Mouse (Mus musculus) kidney, adult 8-10 months (tissue): ENCODE results near the gene 9030025P20Rik.
"Not testable (repeated sequence)": the region's sequence is repeated elsewhere in the genome, so short reads cannot be mapped to it uniquely, and the experiment has no call there.

Experiments used
- DNase-seq, 2 experiments: peaks; one replicate each; pipeline ENCODE4 v3.0.0; 2022

Gene 9030025P20Rik

GRCm38 (mm10) chr17:14978362-14979038 lies at the start of gene 9030025P20Rik, which contains the start of gene Gm3417:
Gene 9030025P20Rik (plus strand): TSS chr17:14978468.
Gene Gm3417 (minus strand): TSS chr17:14978790.
- DNase-seq = not testable (repeated sequence)

- DNase-seq = no peak
Measured at GRCm38 (mm10) chr17:14928631-14929030, 49.6 kb upstream of the 9030025P20Rik start.

- no peak for DNase-seq
Measured at GRCm38 (mm10) chr17:14930697-14931096, 47.6 kb upstream of the 9030025P20Rik start.

DNA sequence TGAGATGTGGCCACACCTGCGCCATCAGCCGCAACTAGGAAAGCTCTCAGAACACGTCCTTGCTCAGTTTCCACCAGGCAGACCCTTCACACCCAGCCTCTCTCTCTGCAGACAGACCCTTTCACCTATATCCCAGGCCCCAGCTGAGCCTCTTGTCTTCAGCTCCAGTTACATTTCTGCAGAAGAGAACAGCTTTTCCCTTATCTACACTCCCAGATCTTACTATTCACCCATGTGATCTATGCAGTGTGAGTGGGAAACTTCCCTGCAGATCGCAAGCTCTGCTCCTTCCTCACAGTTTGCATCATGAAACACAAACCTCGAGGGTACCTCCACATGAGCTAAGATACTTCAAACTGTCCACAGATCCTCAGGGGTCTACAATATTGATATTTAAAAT lies 46.8 kb upstream of the 9030025P20Rik start:
- no peak for DNase-seq

DNA sequence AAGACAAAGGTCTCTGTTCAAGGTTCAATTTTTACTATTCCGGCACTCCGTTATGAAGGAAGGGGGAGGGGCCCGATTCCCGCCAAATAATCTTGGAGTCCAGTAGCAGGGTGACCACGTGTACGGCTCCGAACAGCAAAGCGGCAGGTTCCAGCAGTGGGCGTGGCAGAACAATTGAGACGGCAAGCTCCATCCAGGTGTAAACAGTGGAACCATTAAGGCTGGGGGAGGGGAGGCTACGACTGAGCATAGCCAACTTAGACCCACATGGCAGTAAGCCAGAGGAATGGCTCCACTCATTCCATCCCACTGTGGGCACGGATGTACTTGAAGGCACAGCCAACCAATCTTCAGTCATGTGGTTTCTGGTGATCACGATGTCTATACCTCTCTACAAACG lies 43.0 kb upstream of the 9030025P20Rik start:
- DNase-seq = not testable (repeated sequence)

DNA sequence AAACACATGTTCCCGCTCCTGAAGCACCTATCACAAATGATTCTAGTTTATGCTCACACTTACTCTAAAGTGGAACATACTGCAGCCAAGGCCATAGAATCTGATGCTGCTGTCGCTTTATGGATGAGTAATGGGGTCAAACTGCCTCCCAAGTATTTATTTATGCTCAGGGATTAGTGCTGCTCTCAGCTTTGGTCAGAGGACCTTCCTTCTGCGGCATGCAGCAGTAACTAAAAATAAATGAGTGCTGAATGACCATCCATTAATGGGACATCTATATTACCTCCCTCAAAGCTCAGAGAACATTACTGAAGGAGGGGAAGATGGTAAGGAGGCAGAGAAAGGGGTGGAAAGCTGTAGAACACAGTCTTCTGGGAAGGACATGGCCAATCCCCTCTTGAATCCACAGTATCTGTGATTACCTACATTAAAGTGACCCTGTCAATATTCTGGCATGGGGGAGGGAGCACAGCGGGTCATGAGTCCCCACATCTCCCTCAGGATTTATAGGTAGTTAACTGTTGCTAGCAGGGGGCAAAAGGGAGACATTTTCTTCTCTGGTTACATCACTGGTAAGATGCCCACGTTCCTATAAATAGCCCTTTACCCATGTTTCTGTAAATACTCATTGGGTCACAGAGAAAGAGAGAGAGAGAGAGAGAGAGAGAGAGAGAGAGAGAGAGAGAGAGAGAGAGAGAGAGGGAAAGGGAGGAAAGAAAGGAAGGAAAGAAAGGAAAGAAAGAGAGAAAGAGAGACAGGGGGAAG lies 42.2 kb upstream of the 9030025P20Rik start:
- DNase-seq = no peak

DNA sequence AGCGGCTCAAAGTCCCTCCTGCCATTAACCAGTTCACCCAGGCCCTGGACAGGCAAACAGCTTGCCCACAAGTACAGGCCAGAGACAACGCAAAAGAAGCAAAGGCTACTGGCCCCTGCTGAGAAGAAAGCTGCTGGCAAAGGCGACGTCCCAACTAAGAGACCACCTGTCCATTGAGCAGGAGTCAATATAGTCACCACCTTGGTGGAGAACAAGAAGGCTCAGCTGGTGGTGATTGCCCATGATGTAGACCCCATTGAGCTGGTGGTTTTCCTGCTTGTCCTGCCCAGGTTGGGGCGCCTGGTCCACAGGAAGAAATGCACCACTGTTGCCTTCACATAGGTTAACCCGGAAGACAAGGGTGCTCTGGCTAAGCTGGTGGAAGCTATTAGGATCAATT lies 36.1 kb upstream of the 9030025P20Rik start:
- DNase-seq = not testable (repeated sequence)

DNA sequence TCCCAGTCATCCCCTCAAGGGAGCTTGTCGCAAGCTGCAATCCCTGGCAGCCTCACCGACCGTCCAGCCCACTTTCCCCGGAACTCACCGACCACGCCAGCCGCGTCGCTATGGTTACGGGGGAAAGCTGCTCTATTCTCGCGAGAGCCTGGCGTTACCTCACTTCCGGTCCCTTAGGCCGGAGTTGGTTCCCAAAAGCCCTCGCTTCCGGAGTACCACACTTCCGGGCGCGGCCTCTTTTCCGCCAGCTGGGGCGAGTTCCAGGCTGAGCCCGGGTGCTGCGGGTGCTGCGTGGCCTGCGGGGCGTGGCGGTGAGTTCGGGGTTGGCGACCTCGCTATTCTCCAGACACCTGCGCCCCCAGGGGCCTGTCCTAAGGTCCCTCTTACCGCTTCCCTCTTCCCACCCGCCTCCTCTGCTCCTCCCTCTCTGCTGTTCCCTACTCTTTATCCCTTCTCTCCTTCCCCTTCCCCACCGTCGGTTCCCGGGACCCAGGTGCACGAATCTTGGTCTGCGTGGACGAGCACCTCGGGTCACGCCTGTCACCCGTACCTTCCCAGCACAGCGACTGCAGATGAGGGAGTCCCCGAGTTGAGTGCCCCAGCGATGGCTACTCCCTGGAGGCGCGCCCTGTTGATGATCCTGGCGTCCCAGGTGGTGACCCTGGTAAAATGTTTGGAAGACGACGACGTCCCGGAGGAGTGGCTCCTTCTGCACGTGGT lies 35.1 kb upstream of the 9030025P20Rik start, which contains the start of the genes Wdr27 and 1600012H06Rik:
TSS of gene Wdr27 (minus strand) at position 150 of the 720 bp plus-strand sequence.
TSS of gene 1600012H06Rik (plus strand) at position 176 of the 720 bp plus-strand sequence.
- peak; percentile 98 for DNase-seq

DNA sequence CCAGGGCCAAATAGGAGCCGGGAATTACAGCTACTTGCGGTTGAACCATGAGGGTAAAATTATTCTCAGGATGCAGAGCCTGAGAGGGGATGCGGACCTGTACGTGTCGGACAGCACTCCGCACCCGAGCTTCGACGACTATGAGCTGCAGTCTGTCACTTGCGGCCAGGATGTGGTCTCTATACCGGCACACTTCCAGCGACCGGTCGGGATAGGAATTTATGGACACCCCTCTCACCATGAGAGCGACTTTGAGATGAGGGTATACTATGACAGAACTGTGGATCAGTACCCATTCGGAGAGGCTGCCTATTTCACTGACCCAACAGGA lies 34.6 kb upstream of the 9030025P20Rik start:
- DNase-seq = no peak

DNA sequence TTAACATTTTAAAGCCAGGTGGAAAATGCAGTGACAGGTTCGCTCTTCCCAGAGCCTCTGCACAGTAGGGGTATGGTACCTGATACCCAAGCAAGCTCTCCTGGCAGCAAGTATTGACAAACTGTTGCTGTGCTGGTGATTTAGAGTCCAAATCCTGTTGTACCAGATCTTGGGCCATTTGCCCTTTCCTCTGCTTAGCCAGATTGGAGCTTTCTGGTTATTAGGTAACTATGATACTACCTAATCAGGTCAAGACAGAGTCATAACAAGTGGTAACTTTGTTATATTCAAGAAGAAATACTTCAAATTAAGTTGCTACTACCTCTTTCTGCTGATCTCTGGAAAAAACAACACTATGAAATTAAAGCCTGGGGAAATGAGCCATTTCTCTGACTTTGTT lies 33.7 kb upstream of the 9030025P20Rik start:
- no peak for DNase-seq

DNA sequence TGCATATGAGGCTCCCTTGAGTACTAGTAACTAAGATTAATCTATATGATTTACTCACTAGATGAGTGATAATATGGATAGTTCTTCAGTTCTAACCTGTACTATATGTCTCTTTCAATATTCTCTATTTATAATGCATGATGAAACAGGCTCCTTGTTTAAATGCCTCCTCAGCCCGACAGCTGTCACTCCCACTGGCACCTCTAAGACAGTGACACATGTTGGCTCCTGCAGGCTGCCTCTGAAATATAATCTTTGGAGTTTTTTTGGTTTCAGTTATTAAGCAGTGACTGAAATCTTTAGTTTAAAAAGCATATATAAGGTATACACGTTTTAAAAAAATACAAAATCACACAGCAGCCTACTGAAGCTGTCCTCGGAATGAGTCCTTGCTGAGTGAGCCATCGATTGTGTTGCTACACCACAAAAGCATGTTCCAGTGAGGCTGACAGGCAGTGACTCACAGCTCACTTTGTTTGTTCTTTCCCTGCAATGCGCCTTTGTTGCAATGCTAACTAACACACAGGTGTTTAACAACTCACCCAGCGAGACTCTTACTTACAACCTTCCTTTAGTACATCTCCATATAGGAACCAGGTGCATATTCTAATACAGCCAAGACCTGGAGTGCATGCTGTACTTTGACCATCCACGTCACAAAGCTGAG lies 29.0 kb upstream of the 9030025P20Rik start:
- DNase-seq = no peak

GRCm38 (mm10) chr17:14953452-14953851 lies 24.8 kb upstream of the 9030025P20Rik start:
- DNase-seq = no peak

DNA sequence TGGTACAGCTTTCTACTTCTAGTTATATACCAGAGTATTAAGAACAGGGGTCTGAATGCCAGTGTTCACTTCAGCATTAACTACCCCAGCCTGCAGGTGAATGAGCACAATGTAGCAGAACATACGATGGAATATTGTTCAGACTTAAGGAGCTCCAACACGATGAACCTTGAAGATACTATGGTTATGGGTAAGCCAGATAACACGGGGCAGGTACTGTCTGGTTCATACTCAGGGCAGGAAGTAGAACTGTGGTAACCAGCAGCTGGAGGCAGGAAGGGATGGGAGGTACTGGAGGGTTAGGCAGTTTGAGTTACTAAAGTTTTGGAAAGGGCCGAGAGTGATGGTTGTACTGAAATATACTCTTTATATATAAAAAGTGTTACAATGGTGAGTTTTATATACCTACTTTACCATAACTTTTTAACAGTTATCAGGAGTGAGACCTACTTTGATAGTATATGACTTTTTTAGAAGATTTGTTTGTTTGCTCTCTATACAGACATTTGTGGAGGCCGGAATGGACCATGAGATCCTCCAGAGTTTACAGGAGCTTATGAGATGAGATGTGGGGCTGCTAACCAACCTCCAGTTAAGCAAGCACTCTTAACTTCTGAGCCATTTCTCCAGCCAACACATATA lies 19.5 kb upstream of the 9030025P20Rik start:
- DNase-seq = no peak

- DNase-seq = no peak
Measured at GRCm38 (mm10) chr17:14959979-14960378, 18.3 kb upstream of the 9030025P20Rik start.

- peak in 1 of 2 experiments; percentile 11 for DNase-seq
Measured at GRCm38 (mm10) chr17:14960520-14960919, 17.7 kb upstream of the 9030025P20Rik start.

GRCm38 (mm10) chr17:14960951-14961556 lies 17.2 kb upstream of the 9030025P20Rik start, which contains the start of gene Phf10:
Gene Phf10 (minus strand): TSS chr17:14961273.
- DNase-seq = peak; percentile 25 to 29

GRCm38 (mm10) chr17:14961557-14962154 lies 16.6 kb upstream of the 9030025P20Rik start:
- DNase-seq = not testable (repeated sequence)

DNA sequence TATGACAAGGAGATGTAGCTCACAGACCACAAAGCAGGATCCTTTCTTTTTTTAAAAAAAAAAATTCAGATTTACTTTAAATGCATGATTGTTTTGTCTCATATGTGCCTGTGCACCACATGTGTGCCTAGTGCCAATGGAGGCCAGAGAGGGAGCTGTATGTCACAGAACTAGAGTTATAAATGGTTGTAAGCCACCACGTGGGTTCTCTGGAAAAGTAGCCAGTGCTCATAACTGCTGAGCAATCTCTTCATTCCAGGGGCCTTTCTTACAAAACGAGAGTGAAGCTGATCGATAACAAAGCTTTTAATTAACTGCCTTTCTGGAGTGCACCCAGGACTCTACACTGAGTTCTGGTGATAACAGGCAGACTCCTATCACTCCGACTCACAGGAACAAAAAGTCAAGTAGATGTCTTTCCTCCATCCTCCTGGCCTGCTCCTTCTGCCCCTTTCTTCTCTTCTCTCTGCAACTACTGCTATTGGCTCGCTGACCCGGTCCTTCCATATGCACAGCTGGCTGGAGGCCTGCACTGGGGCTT lies 9.8 kb upstream of the 9030025P20Rik start:
- DNase-seq = not testable (repeated sequence)

GRCm38 (mm10) chr17:14977718-14978361 lies 428 bp upstream of the 9030025P20Rik start:
- DNase-seq = not testable (repeated sequence)

DNA sequence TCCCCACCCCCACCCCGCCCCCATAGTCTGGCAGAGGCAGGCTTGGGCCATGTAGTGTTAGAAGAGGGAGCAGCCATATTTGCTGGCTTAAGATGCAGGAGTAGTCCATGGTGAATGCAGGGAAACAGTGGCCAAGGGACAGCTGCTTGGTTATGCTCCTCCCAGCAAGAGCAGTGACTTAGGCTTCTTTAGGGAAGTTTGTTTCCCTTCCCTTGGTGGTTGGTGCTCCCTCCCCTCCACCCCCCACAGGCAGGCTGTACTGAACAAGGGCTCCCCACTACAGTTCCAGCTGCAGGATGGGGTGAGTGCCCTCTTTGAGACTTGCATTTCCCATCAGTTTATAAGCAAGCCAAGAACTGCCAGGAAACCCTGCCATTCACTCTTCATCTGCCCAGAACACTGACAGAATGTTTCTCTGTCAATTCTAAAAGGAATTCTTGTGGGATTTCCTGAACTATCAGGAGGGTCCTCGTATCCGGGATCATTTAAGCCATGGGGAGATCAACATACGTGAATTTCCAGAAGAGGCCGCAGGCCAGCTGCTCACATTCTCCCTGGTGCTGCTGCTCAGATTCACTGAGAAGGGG lies 11.9 kb downstream of the 9030025P20Rik start:
- peak in 1 of 2 experiments; percentile 0 for DNase-seq
